Mouse (Mus musculus) heart, postnatal 0 days (tissue): ENCODE measurements around the gene Myzap. TPM values are rescaled to one million over a fixed set of nuclear protein-coding genes. Genes with fewer than 3 reads are reported as not detected.

ENCODE experiments used
- ATAC-seq: fragments of 200-750 bp; cut with Nextera tagmentation; 2 replicates; pipeline ENCODE4 v1.8.0; 2017; ENCODE audit warnings: low read depth, moderate number of reproducible peaks, moderate library complexity; ENCODE audit not compliant: insufficient read depth
- DNase-seq: peaks from one replicate; pipeline ENCODE4 v3.0.0-alpha.2; 2016; ENCODE audit warnings: low spot score
- H3K27ac ChIP-seq: fragments of 300-500 bp; sonication (generic); 2 replicates; pipeline ENCODE4 v1.5.1; 2014; ENCODE audit warnings: low read depth, mild to moderate bottlenecking
- H3K27me3 ChIP-seq: fragments of 300-500 bp; sonication (generic); 2 replicates; pipeline ENCODE4 v1.6.1; 2014; ENCODE audit warnings: low read length, mixed read lengths; ENCODE audit not compliant: control insufficient read depth, insufficient read depth
- H3K36me3 ChIP-seq: fragments of 300-500 bp; sonication (generic); replicated peaks from 2 replicates; pipeline ENCODE4 v1.6.1; 2014; ENCODE audit warnings: low read length, mixed read lengths; ENCODE audit not compliant: control insufficient read depth, insufficient read depth
- H3K4me1 ChIP-seq: fragments of 300-500 bp; sonication (generic); 2 replicates; pipeline ENCODE4 v1.6.1; 2014; ENCODE audit warnings: antibody characterized with exemption; ENCODE audit not compliant: control insufficient read depth, insufficient read depth
- H3K4me2 ChIP-seq: fragments of 300-500 bp; sonication (generic); 2 replicates; pipeline ENCODE4 v1.6.1; 2014; ENCODE audit warnings: low read depth, mild to moderate bottlenecking, low read length, moderate library complexity
- H3K4me3 ChIP-seq: fragments of 300-500 bp; sonication (generic); 2 replicates; pipeline ENCODE4 v1.5.1; 2014; ENCODE audit warnings: low read depth, low read length
- H3K9ac ChIP-seq: fragments of 300-500 bp; sonication (generic); replicated peaks from 2 replicates; pipeline ENCODE4 v1.6.1; 2014; ENCODE audit warnings: low read depth, low read length, mixed read lengths
- H3K9me3 ChIP-seq: fragments of 300-500 bp; sonication (generic); replicated peaks from 2 replicates; pipeline ENCODE4 v1.6.1; 2016; ENCODE audit warnings: low read length; ENCODE audit not compliant: control insufficient read depth
- CTCF ChIP-seq: IDR thresholded peaks from 2 replicates; pipeline ENCODE4 v1.5.1; 2016; ENCODE audit warnings: antibody characterized with exemption, control low read depth, low read depth
- EP300 ChIP-seq: IDR thresholded peaks from 2 replicates; pipeline ENCODE4 v1.6.1; 2016; ENCODE audit warnings: antibody characterized with exemption, low read depth
- WGBS: fragments of 180-500 bp; shearing (Covaris S2); extraction: QIAGEN DNeasy Blood & Tissue Kit; methylation state at CpG from one replicate; pipeline ENCODE4 v1.1.7; 2014; 5-methylcytosine and 5-hydroxymethylcytosine counted together
- polyA plus RNA-seq: library from polyadenylated mRNA; unstranded; fragments of >200 nt; fragmentation: Nextera tagmentation; extraction: Ambion mirVana; gene quantifications from 2 replicates; pipeline ENCODE4 v1.2.1, GENCODE M21; 2015
- total RNA-seq: library from RNA; depleted of rRNA; stranded (reverse); fragments of >200 nt; gene quantifications from 2 replicates; pipeline ENCODE4 v1.2.3, GENCODE M21; 2014; ENCODE audit warnings: low replicate concordance

The Myzap gene
- total and polyA plus RNA-seq, 2 experiments from 2014 or later: 196 to 341 TPM

DNA sequence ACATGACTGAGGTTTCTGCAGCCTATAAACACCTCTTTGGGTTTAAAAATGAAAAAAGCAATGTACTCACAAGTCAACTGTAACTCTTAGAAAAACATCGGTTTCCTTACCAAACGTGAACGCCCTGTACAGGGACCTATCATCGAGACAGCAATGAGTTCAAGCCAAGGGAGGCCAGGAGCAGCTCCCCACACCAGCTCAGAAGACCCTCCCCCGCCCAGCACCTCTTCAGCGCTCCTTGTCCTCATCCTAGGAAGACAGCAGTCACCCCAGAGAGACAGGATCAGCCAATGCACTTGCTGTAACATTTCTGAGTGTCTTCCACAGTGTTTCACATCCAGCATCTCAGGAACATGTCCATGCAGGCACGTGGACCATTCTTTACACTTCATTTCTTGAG is 113.6 kb downstream of the Myzap start:
- peaks cover 88% of the 10 kb centered on the region for H3K36me3 ChIP-seq
- no peaks in the 10 kb centered on the region for H3K4me1 ChIP-seq
- DNase-seq: no peak
- H3K27ac ChIP-seq: no peak overlapping the region
- WGBS: 88% methylated on average over 7 of the region's 7 CpGs
- H3K4me3 ChIP-seq: no peak overlapping the region
- no peaks in the 10 kb centered on the region for H3K27me3 ChIP-seq
- H3K9me3 ChIP-seq: no peaks in the 10 kb centered on the region
- H3K9ac ChIP-seq: no peak overlapping the region
- no peak overlapping the region for H3K4me2 ChIP-seq
- ATAC-seq: no peak
- TF ChIP-seq EP300 (no peak), CTCF (no peak)

DNA sequence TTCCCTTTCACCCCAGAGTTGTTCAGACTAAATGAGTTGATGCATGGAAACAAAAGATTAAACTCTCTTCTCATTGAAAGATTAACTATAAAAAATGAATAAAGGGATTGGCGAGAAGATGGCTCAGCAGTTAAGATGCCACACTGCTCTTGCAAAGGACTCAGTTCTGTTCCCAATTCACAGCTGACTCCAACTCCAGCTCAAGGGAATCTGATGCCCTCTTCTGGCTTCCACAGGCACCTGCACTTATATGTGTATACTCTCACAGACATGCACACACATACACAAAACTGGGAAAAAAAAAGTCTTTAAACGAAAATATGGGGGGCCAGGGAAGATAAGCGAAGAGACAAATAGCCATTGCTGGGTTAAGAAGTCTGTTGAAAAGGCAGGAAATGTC is 115.6 kb downstream of the Myzap start:
- TF ChIP-seq CTCF (no peak), EP300 (no peak)
- H3K36me3 ChIP-seq: peaks cover 68% of the 10 kb centered on the region
- H3K27ac ChIP-seq: no peak overlapping the region
- H3K9me3 ChIP-seq: no peaks in the 10 kb centered on the region
- H3K4me3 ChIP-seq: no peak overlapping the region
- no peak overlapping the region for H3K4me2 ChIP-seq
- WGBS: 93% methylated on average over 3 of the region's 3 CpGs
- H3K4me1 ChIP-seq: no peaks in the 10 kb centered on the region
- no peaks in the 10 kb centered on the region for H3K27me3 ChIP-seq
- H3K9ac ChIP-seq: no peak overlapping the region
- no peak for DNase-seq
- no peak for ATAC-seq

DNA sequence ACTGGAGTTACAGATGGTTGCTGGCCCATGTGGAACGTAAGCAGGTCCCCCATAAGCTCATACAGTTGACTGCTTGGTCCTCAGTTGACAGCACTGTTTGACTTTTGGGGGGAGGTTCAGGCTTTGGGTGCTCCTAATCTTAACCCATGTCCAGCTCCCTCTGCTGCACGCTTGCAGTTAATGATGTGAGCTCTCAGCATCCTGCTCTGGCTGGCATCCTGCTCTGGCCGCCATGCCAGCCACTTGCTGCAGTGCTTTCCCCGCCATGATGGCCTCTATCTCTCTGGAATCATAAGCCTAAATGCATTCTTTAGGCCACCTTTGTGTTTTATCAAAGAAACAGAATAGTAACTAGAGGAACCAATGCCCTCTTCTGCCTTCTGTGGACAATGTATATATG is 116.6 kb downstream of the Myzap start:
- DNase-seq (no peak), ATAC-seq (no peak)
- H3K9ac ChIP-seq: no peak overlapping the region
- no peak overlapping the region for H3K4me3 ChIP-seq
- H3K27ac ChIP-seq: no peak overlapping the region
- no peak for TF ChIP-seq CTCF
- no peak for TF ChIP-seq EP300
- H3K4me2 ChIP-seq: no peak overlapping the region
- no peaks in the 10 kb centered on the region for H3K9me3 ChIP-seq
- 95% methylated on average over 4 of the region's 4 CpGs for WGBS
- peaks cover 57% of the 10 kb centered on the region for H3K36me3 ChIP-seq
- H3K27me3 ChIP-seq: no peaks in the 10 kb centered on the region
- H3K4me1 ChIP-seq: no peaks in the 10 kb centered on the region

DNA sequence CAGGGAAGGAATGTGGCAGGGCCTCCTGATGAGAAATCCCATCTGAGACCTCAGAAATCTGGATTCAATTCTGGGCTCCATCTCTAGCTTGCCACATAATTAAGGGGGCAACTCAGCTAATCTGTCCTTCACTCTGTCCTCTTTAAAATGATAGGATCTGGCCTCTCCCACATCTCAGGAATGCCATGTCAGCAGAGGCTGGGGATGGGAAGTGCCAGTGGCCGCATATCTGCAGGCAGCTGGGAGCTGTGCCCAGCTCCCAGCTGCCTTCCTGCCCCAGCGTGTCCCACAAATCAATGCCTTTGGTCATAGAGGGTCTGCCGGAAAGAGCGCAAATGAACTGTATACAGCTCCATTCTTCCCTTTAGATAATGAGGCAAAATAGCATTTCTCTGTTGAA is 124.7 kb downstream of the Myzap start:
- no peaks in the 10 kb centered on the region for H3K27me3 ChIP-seq
- H3K27ac ChIP-seq: no peak overlapping the region
- no peaks in the 10 kb centered on the region for H3K9me3 ChIP-seq
- no peak; the same call in 1 of the 2 replicates for ATAC-seq
- peaks cover 11% of the 10 kb centered on the region; the same call in 1 of the 2 replicates for H3K4me1 ChIP-seq
- no peak overlapping the region for H3K4me3 ChIP-seq
- peak; percentile 40 for DNase-seq
- TF ChIP-seq CTCF (no peak), EP300 (no peak)
- WGBS: 24% methylated on average over 4 of the region's 4 CpGs
- no peaks in the 10 kb centered on the region for H3K36me3 ChIP-seq
- H3K9ac ChIP-seq: no peak overlapping the region
- peak overlapping the region; percentile 15; the same call in 1 of the 2 replicates for H3K4me2 ChIP-seq

DNA sequence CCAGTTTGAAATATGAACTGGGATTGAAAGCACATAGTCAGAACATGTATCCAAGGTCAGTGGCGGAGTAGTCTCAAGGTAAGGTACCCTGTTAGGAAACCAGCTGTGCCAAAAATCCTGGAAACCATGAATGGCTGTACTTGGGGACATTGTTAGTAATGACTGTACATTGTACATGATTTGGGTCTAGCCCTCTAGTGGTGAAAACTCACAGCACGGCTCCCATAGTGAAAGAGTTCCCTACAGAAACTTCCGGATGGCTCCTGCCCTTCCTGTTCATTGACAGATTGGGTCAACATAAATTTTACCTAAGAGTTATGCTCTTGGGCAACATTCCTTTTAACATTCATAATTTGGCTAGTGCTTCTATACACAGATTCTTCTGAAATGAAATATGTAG is 126.0 kb downstream of the Myzap start:
- Histone ChIP-seq H3K4me2 (no peak overlapping the region), H3K27me3 (no peaks in the 10 kb centered on the region), H3K4me3 (no peak overlapping the region), H3K9me3 (no peaks in the 10 kb centered on the region), H3K4me1 (peaks cover 11% of the 10 kb centered on the region; the same call in 1 of the 2 replicates), H3K27ac (no peak overlapping the region), H3K36me3 (no peaks in the 10 kb centered on the region), H3K9ac (no peak overlapping the region)
- no peak for ATAC-seq
- WGBS: 73% methylated on average over 3 of the region's 3 CpGs
- no peak for DNase-seq
- no peak for TF ChIP-seq EP300
- TF ChIP-seq CTCF: peak; percentile 56

DNA sequence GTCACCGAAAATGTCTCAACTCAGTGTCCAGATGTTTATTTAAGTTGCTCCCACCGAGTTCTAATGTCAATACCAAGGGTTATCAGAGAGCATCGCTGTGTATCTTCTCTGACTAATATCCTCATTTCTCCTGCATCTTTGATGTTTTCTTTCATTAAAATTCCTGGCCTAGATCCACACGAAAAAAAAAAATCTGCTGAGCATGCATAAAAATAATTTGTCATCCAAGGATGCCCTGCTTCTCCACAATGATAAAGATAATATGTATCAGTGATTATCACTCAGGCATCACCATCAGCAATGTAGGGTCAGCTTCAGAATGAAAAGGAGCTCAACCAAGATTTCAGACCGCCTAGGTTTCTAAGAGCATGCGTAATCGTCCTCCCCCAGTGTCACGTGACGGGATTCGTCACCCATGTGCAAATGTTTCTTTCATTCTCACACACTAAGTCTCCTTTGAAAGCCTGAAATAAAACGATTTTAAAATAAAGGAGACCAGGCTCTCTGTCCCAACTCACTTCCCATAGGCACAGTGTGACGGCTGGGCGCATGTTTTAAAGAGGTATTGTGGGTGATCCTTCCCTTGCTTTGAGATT is 129.0 kb downstream of the Myzap start:
- 66% methylated on average over 13 of the region's 13 CpGs for WGBS
- Histone ChIP-seq H3K27me3 (no peaks in the 10 kb centered on the region), H3K27ac (no peak overlapping the region), H3K36me3 (no peaks in the 10 kb centered on the region), H3K9me3 (no peaks in the 10 kb centered on the region), H3K4me2 (no peak overlapping the region), H3K9ac (no peak overlapping the region), H3K4me3 (no peak overlapping the region), H3K4me1 (peaks cover 10% of the 10 kb centered on the region; the same call in 1 of the 2 replicates)
- TF ChIP-seq CTCF (no peak), EP300 (no peak)
- DNase-seq (no peak), ATAC-seq (no peak)
